Mouse (Mus musculus) small intestine, adult 2 months (tissue): ENCODE results near the gene Slc4a4.

Experiments
- CTCF ChIP-seq: fragments of 200-500 bp; IDR thresholded peaks from 2 replicates; pipeline ENCODE4 v1.5.1; 2012; ENCODE audit warnings: low read depth, mild to moderate bottlenecking, control low read depth, inconsistent platforms, low read length, moderate library complexity, mixed read lengths; ENCODE audit not compliant: insufficient replicate concordance, insufficient read length; ENCODE audit errors: extremely low read depth
- POLR2A ChIP-seq: fragments of 200-500 bp; IDR thresholded peaks from 2 replicates; pipeline ENCODE4 v1.6.1; 2012; ENCODE audit warnings: low read depth, mild to moderate bottlenecking, control low read depth, inconsistent platforms, low read length, moderate library complexity

- no peak for TF ChIP-seq POLR2A
- no peak for TF ChIP-seq CTCF
Measured at GRCm38 (mm10) chr5:88930611-88931010, 44.0 kb downstream of the Slc4a4 start.
